Mouse (Mus musculus): ENCODE measurements at regions not wholly inside any gene's neighbourhood (a gene's known extent, or its start where the extent isn't known, plus 50 kb on each side); places are given as distances from the start of the nearest gene placed in this dataset.
A peak's percentile ranks its signal among the peaks of the same experiment; 100 is the strongest.

- DNase-seq (ENCODE audit: low spot score) = peak; percentile 60
- 20% methylated on average over 5 of the region's 5 CpGs for WGBS
These were observed 430.6 kb upstream of the Igfbp7 start for GRCm38 (mm10) chr5:77838186-77839097.

GRCm38 (mm10) chr5:77827971-77828370 is 420.1 kb upstream of the Igfbp7 start:
- Histone ChIP-seq H3K9ac (no peak overlapping the region), H3K36me3 (replicated peaks; ENCODE audit: control insufficient read depth, insufficient read depth) (no peaks in the 10 kb centered on the region), H3K27me3 (ENCODE audit: control insufficient read depth, insufficient read depth, low read length) (no peaks in the 10 kb centered on the region), H3K4me2 (replicated peaks) (no peak overlapping the region), H3K4me1 (replicated peaks; ENCODE audit: control insufficient read depth, insufficient read depth, low read length) (no peaks in the 10 kb centered on the region), H3K4me3 (replicated peaks; ENCODE audit: low read length) (no peak overlapping the region), H3K9me3 (ENCODE audit: control insufficient read depth, low read length) (0 out of 2 replicates have a peak, but pooled peaks cover 12% of the 10 kb centered on the region), H3K27ac (no peak overlapping the region)
- ATAC-seq (ENCODE audit: low FRiP score) (no peak), DNase-seq (ENCODE audit: low spot score) (no peak)
- WGBS = 54% methylated on average over 2 of the region's 2 CpGs

More at GRCm38 (mm10) chr5:77838186-77839097, 430.6 kb upstream of the Igfbp7 start:
- peak; percentile 91 for ATAC-seq (ENCODE audit: low FRiP score)
- no peaks in the 10 kb centered on the region for H3K36me3 ChIP-seq (replicated peaks; ENCODE audit: control insufficient read depth, insufficient read depth)
- peak overlapping the region; percentile 62 for H3K27ac ChIP-seq
- no peaks in the 10 kb centered on the region for H3K27me3 ChIP-seq (ENCODE audit: control insufficient read depth, insufficient read depth, low read length)
- peaks cover 11% of the 10 kb centered on the region for H3K4me1 ChIP-seq (replicated peaks; ENCODE audit: control insufficient read depth, insufficient read depth, low read length)
- no peaks in the 10 kb centered on the region for H3K9me3 ChIP-seq (ENCODE audit: control insufficient read depth, low read length)
- H3K4me3 ChIP-seq (replicated peaks; ENCODE audit: low read length) = no peak overlapping the region
- H3K4me2 ChIP-seq (replicated peaks) = peak overlapping the region; percentile 31
- H3K9ac ChIP-seq = no peak overlapping the region

- no peak for ATAC-seq (ENCODE audit: low FRiP score)
- no peak overlapping the region for H3K4me2 ChIP-seq (replicated peaks)
These were observed 418.2 kb upstream of the Igfbp7 start for GRCm38 (mm10) chr5:77826063-77826462.

GRCm38 (mm10) chr5:77816759-77817280 is 409.0 kb upstream of the Igfbp7 start:
- WGBS = 58% methylated on average over 7 of the region's 7 CpGs
- Histone ChIP-seq H3K9me3 (ENCODE audit: control insufficient read depth, low read length) (no peaks in the 10 kb centered on the region), H3K4me1 (replicated peaks; ENCODE audit: control insufficient read depth, insufficient read depth, low read length) (no peaks in the 10 kb centered on the region), H3K4me3 (replicated peaks; ENCODE audit: low read length) (no peak overlapping the region), H3K4me2 (replicated peaks) (no peak overlapping the region), H3K27ac (no peak overlapping the region), H3K36me3 (replicated peaks; ENCODE audit: control insufficient read depth, insufficient read depth) (no peaks in the 10 kb centered on the region), H3K9ac (no peak overlapping the region), H3K27me3 (ENCODE audit: control insufficient read depth, insufficient read depth, low read length) (no peaks in the 10 kb centered on the region)
- ATAC-seq (ENCODE audit: low FRiP score) = no peak; the same call in 1 of the 2 replicates
- DNase-seq (ENCODE audit: low spot score) = no peak

More at GRCm38 (mm10) chr5:77826063-77826462, 418.2 kb upstream of the Igfbp7 start:
- WGBS = 72% methylated on average over 4 of the region's 4 CpGs
- no peaks in the 10 kb centered on the region for H3K36me3 ChIP-seq (replicated peaks; ENCODE audit: control insufficient read depth, insufficient read depth)
- no peak overlapping the region for H3K9ac ChIP-seq
- 0 out of 2 replicates have a peak, but pooled peaks cover 12% of the 10 kb centered on the region for H3K9me3 ChIP-seq (ENCODE audit: control insufficient read depth, low read length)
- H3K27me3 ChIP-seq (ENCODE audit: control insufficient read depth, insufficient read depth, low read length) = no peaks in the 10 kb centered on the region
- H3K4me3 ChIP-seq (replicated peaks; ENCODE audit: low read length) = no peak overlapping the region
- H3K4me1 ChIP-seq (replicated peaks; ENCODE audit: control insufficient read depth, insufficient read depth, low read length) = no peaks in the 10 kb centered on the region
- H3K27ac ChIP-seq = no peak overlapping the region; the same call in 1 of the 2 replicates
- no peak for DNase-seq (ENCODE audit: low spot score)

GRCm38 (mm10) chr5:77809844-77810243 is 402.0 kb upstream of the Igfbp7 start:
- H3K4me2 ChIP-seq (replicated peaks) = no peak overlapping the region
- ATAC-seq (ENCODE audit: low FRiP score) = no peak
- 85% methylated on average over 6 of the region's 6 CpGs for WGBS
- no peak overlapping the region for H3K27ac ChIP-seq
- H3K9me3 ChIP-seq (ENCODE audit: control insufficient read depth, low read length) = no peaks in the 10 kb centered on the region
- H3K9ac ChIP-seq = no peak overlapping the region
- no peak overlapping the region for H3K4me3 ChIP-seq (replicated peaks; ENCODE audit: low read length)
- DNase-seq (ENCODE audit: low spot score) = no peak
- no peaks in the 10 kb centered on the region for H3K36me3 ChIP-seq (replicated peaks; ENCODE audit: control insufficient read depth, insufficient read depth)
- H3K4me1 ChIP-seq (replicated peaks; ENCODE audit: control insufficient read depth, insufficient read depth, low read length) = peaks cover 16% of the 10 kb centered on the region; the same call in 1 of the 2 replicates
- no peaks in the 10 kb centered on the region for H3K27me3 ChIP-seq (ENCODE audit: control insufficient read depth, insufficient read depth, low read length)

- Histone ChIP-seq H3K4me1 (replicated peaks; ENCODE audit: control insufficient read depth, insufficient read depth, low read length) (peaks cover 21% of the 10 kb centered on the region), H3K9me3 (ENCODE audit: control insufficient read depth, low read length) (no peaks in the 10 kb centered on the region), H3K27ac (no peak overlapping the region), H3K4me3 (replicated peaks; ENCODE audit: low read length) (no peak overlapping the region), H3K9ac (no peak overlapping the region), H3K27me3 (ENCODE audit: control insufficient read depth, insufficient read depth, low read length) (no peaks in the 10 kb centered on the region), H3K4me2 (replicated peaks) (no peak overlapping the region), H3K36me3 (replicated peaks; ENCODE audit: control insufficient read depth, insufficient read depth) (no peaks in the 10 kb centered on the region)
- ATAC-seq (ENCODE audit: low FRiP score) = no peak
- DNase-seq (ENCODE audit: low spot score) = peak; percentile 88
- 37% methylated on average over 3 of the region's 3 CpGs for WGBS
These were observed 399.9 kb upstream of the Igfbp7 start for GRCm38 (mm10) chr5:77807726-77808125.

- Histone ChIP-seq H3K36me3 (replicated peaks; ENCODE audit: control insufficient read depth, insufficient read depth) (no peaks in the 10 kb centered on the region), H3K27ac (peak overlapping the region; percentile 14; the same call in 1 of the 2 replicates), H3K27me3 (ENCODE audit: control insufficient read depth, insufficient read depth, low read length) (no peaks in the 10 kb centered on the region), H3K4me2 (replicated peaks) (no peak overlapping the region), H3K9me3 (ENCODE audit: control insufficient read depth, low read length) (no peaks in the 10 kb centered on the region), H3K4me3 (replicated peaks; ENCODE audit: low read length) (no peak overlapping the region), H3K4me1 (replicated peaks; ENCODE audit: control insufficient read depth, insufficient read depth, low read length) (peaks cover 21% of the 10 kb centered on the region), H3K9ac (no peak overlapping the region)
- no peak for ATAC-seq (ENCODE audit: low FRiP score)
- 21% methylated on average over 9 of the region's 9 CpGs for WGBS
- peak; percentile 32 for DNase-seq (ENCODE audit: low spot score)
These were observed 398.7 kb upstream of the Igfbp7 start for GRCm38 (mm10) chr5:77806334-77807157.

GRCm38 (mm10) chr5:77805796-77806195 is 398.0 kb upstream of the Igfbp7 start:
- Histone ChIP-seq H3K9ac (no peak overlapping the region), H3K4me3 (replicated peaks; ENCODE audit: low read length) (no peak overlapping the region), H3K4me1 (replicated peaks; ENCODE audit: control insufficient read depth, insufficient read depth, low read length) (peaks cover 21% of the 10 kb centered on the region), H3K9me3 (ENCODE audit: control insufficient read depth, low read length) (no peaks in the 10 kb centered on the region), H3K36me3 (replicated peaks; ENCODE audit: control insufficient read depth, insufficient read depth) (no peaks in the 10 kb centered on the region), H3K27ac (no peak overlapping the region), H3K4me2 (replicated peaks) (no peak overlapping the region), H3K27me3 (ENCODE audit: control insufficient read depth, insufficient read depth, low read length) (no peaks in the 10 kb centered on the region)
- 67% methylated on average over 6 of the region's 6 CpGs for WGBS
- no peak for ATAC-seq (ENCODE audit: low FRiP score)
- DNase-seq (ENCODE audit: low spot score) = no peak

- DNase-seq (ENCODE audit: low spot score) = no peak
- no peaks in the 10 kb centered on the region for H3K9me3 ChIP-seq (ENCODE audit: control insufficient read depth, low read length)
- H3K27ac ChIP-seq = no peak overlapping the region
- H3K27me3 ChIP-seq (ENCODE audit: control insufficient read depth, insufficient read depth, low read length) = no peaks in the 10 kb centered on the region
- ATAC-seq (ENCODE audit: low FRiP score) = no peak
- WGBS = 86% methylated on average over 1 of the region's 1 CpGs
- no peak overlapping the region for H3K4me3 ChIP-seq (replicated peaks; ENCODE audit: low read length)
- H3K9ac ChIP-seq = no peak overlapping the region
- no peaks in the 10 kb centered on the region for H3K36me3 ChIP-seq (replicated peaks; ENCODE audit: control insufficient read depth, insufficient read depth)
- no peak overlapping the region for H3K4me2 ChIP-seq (replicated peaks)
- peaks cover 21% of the 10 kb centered on the region for H3K4me1 ChIP-seq (replicated peaks; ENCODE audit: control insufficient read depth, insufficient read depth, low read length)
These were observed 397.5 kb upstream of the Igfbp7 start for GRCm38 (mm10) chr5:77805303-77805702.
